Mouse (Mus musculus) midbrain, embryonic 11.5 days (tissue): ENCODE data around the gene Pcyt1a. TPM values are rescaled to one million over a fixed set of nuclear protein-coding genes. Genes with fewer than 3 reads are reported as not detected.

Source experiments
- ATAC-seq: fragments of 200-750 bp; cut with Nextera tagmentation; 2 replicates; pipeline ENCODE4 v1.8.0; 2017; ENCODE audit warnings: moderate TSS enrichment, moderate library complexity; ENCODE audit not compliant: low FRiP score
- DNase-seq: peaks from one replicate; pipeline ENCODE4 v3.0.0; 2015; ENCODE audit warnings: low spot score; ENCODE audit errors: missing footprints
- H3K27ac ChIP-seq: fragments of 300-500 bp; sonication (generic); 2 replicates; pipeline ENCODE4 v1.5.1; 2014; ENCODE audit warnings: low read depth, low read length
- H3K27me3 ChIP-seq: fragments of 300-500 bp; sonication (generic); 2 replicates; pipeline ENCODE4 v1.6.1; 2014; ENCODE audit warnings: mild to moderate bottlenecking, low read length, moderate library complexity, mixed read lengths; ENCODE audit not compliant: control insufficient read depth, insufficient read depth
- H3K36me3 ChIP-seq: fragments of 300-500 bp; sonication (generic); 2 replicates; pipeline ENCODE4 v1.6.1; 2014; ENCODE audit warnings: mild to moderate bottlenecking, low read length, moderate library complexity, mixed read lengths; ENCODE audit not compliant: control insufficient read depth, insufficient read depth
- H3K4me1 ChIP-seq: fragments of 300-500 bp; sonication (generic); 2 replicates; pipeline ENCODE4 v1.6.1; 2014; ENCODE audit warnings: low read length; ENCODE audit not compliant: control insufficient read depth, insufficient read depth
- H3K4me2 ChIP-seq: fragments of 300-500 bp; sonication (generic); 2 replicates; pipeline ENCODE4 v1.6.1; 2014; ENCODE audit warnings: mild to moderate bottlenecking, moderate library complexity
- H3K4me3 ChIP-seq: fragments of 300-500 bp; sonication (generic); 2 replicates; pipeline ENCODE4 v1.5.1; 2014; ENCODE audit warnings: low read depth, low read length
- H3K9ac ChIP-seq: fragments of 300-500 bp; sonication (generic); 2 replicates; pipeline ENCODE4 v1.6.1; 2014; ENCODE audit warnings: low read length
- H3K9me3 ChIP-seq: fragments of 300-500 bp; sonication (generic); 2 replicates; pipeline ENCODE4 v1.6.1; 2016; ENCODE audit warnings: low read length; ENCODE audit not compliant: control insufficient read depth
- WGBS: fragments of 180-500 bp; shearing (Covaris S2); extraction: QIAGEN DNeasy Blood & Tissue Kit; methylation state at CpG from one replicate; pipeline ENCODE4 v1.1.7; 2014; 5-methylcytosine and 5-hydroxymethylcytosine counted together
- polyA plus RNA-seq: library from polyadenylated mRNA; unstranded; fragments of >200 nt; fragmentation: Nextera tagmentation; extraction: Ambion mirVana; gene quantifications from 2 replicates; pipeline ENCODE4 v1.2.1, GENCODE M21; 2014

The Pcyt1a gene
- polyA plus RNA-seq, 1 experiment from 2014 or later: 41.6 TPM

DNA sequence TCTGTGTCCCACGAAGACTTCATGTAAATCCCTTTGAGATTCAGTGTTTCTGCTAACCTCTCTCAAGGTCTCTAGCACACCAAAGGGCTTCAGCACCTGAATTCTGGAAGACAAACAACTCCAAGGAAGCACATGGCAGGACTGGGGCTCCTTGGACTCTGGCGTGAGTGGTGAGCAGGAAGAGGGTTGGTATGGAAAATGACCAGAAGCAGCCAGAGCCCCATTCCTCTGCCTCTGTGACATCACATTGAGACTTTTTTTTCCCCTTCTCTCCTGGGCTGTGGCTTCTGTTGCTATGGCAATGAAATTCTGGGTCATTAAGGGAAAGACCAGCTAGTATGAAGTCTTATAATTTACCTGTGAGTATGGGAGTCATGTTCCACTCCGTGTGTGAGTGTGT lies 65.2 kb downstream of the Pcyt1a start, which contains the start of gene Zdhhc19:
Zdhhc19 (plus strand) TSS at position 301 of the 400 bp plus-strand sequence.
- Histone ChIP-seq H3K27ac (no peak within 1 kb of the TSS), H3K4me1 (no peaks in the 10 kb centered on the region), H3K4me3 (no peak within 1 kb of the TSS), H3K9ac (no peak within 1 kb of the TSS), H3K36me3 (no peaks in the 10 kb centered on the region), H3K4me2 (no peak within 1 kb of the TSS), H3K27me3 (no peaks in the 10 kb centered on the region), H3K9me3 (no peaks in the 10 kb centered on the region)
- ATAC-seq (no peak), DNase-seq (no peak)
- WGBS: 65% methylated on average over 3 of the region's 3 CpGs

DNA sequence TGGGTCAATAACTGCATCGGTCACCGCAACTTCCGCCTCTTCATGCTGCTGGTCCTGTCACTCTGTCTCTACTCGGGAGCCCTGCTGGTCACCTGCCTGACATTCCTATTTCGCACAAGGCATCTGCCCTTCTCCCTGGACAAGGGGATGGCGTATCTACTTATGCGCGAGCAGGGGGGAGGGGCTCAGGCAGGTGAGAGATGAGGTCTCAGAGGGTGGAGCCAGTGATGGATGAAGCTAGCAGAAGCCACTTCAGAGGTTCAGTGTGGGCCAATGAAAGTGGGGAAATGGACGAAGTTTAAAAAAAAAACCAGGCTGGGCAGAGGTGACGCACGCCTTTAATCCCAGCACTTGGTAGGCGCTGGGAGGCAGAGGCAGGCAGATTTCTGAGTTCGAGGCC lies 68.3 kb downstream of the Pcyt1a start:
- DNase-seq (no peak), ATAC-seq (peak; percentile 15; the same call in 1 of the 2 replicates)
- Histone ChIP-seq H3K27me3 (no peaks in the 10 kb centered on the region), H3K4me2 (no peak overlapping the region), H3K4me3 (no peak overlapping the region), H3K9ac (no peak overlapping the region), H3K27ac (no peak overlapping the region), H3K36me3 (no peaks in the 10 kb centered on the region), H3K4me1 (no peaks in the 10 kb centered on the region), H3K9me3 (no peaks in the 10 kb centered on the region)
- WGBS: 67% methylated on average over 13 of the region's 13 CpGs

DNA sequence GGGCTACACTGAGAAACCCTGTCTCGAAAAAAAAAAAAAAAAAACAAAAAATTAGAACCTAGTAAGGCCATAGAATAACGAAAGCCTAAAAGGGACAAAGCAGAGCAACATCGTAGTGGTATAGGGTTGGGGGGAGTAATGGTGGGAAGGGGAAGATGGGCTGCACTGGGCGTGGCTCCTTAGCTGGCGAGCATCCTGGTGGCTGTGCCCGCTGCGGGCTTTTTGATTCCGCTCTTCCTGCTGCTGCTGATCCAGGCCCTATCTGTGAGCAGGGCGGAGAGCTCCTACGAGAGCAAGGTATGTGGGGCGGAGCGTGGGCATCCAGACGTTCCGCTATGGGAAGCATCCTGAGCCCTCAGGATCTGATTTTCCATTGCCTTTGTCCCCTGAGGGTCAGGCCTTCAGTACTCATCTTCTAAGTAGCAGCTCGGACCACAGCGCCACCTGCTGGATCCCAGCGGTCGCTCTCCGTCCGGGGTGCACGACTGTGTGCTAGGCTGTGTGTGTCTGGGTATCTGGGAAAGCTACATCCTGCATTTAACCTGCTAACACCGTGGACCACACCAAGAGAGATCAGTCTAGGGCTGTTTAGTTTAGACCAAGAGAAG lies 68.8 kb downstream of the Pcyt1a start:
- Histone ChIP-seq H3K27me3 (no peaks in the 10 kb centered on the region), H3K4me2 (peak overlapping the region; percentile 54), H3K9ac (peak overlapping the region; percentile 74), H3K27ac (no peak overlapping the region), H3K4me3 (peak overlapping the region; percentile 31), H3K4me1 (no peaks in the 10 kb centered on the region), H3K36me3 (no peaks in the 10 kb centered on the region), H3K9me3 (no peaks in the 10 kb centered on the region)
- peak; percentile 97 for ATAC-seq
- WGBS: 9% methylated on average over 22 of the region's 22 CpGs
- peak; percentile 100 for DNase-seq

DNA sequence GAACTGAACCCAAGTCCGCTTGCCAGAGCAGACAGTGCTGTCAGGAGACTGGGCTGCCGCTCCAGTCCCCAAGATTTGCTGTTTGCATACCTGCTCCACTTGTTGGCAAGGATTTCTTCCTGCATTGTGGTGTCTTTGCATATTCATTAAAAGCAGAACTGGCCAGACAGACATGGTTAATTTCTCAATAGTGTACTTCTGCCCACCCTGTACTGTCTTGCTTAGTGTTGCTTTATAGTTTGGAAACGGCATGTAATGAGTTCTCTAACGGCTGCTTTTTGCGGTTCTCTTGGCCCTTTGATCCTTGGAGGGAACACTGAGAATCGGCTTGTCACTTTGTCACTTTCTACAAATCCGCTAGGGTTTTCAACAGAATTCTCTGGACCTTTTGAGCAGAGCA lies 70.7 kb downstream of the Pcyt1a start:
- Histone ChIP-seq H3K36me3 (no peaks in the 10 kb centered on the region), H3K9ac (no peak overlapping the region), H3K27me3 (no peaks in the 10 kb centered on the region), H3K4me3 (no peak overlapping the region), H3K4me1 (no peaks in the 10 kb centered on the region), H3K27ac (no peak overlapping the region), H3K4me2 (no peak overlapping the region), H3K9me3 (no peaks in the 10 kb centered on the region)
- DNase-seq (no peak), ATAC-seq (no peak)
- 84% methylated on average over 7 of the region's 7 CpGs for WGBS

DNA sequence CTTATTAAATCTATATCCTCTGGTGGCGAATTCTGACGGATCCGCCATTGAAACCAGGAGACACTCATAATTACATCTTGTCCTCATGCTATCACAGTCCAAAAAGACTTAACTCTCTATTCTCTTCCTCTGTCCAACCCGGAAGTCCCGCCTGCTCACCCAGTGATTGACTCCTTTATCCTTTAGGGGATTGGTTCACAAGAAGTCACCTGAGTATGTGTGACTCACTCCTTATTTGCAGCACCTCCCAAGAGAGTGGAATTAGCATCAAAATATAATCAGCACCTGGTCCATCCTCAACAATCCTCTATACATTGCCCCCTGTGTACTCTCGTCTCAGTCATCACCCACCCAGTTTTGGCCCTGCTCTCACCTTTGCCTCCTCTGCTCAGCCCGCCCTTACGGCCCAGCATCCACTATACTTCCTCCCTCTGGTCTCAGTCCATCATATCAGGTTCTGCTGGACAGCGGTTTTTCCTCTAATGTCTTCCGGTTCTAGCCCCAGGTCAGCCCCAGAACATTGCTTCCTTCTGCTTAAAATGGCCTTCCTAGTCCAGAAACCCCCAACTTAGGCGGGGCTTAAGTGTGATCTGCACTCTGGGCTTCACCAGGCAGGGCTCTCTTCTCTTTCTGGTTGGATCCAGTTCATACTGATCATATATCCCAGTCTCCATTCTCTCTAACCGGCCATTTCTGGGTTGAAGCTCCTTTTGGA lies 72.1 kb downstream of the Pcyt1a start:
- Histone ChIP-seq H3K9ac (no peak overlapping the region), H3K4me3 (no peak overlapping the region), H3K4me1 (no peaks in the 10 kb centered on the region), H3K27me3 (no peaks in the 10 kb centered on the region), H3K36me3 (no peaks in the 10 kb centered on the region), H3K4me2 (no peak overlapping the region), H3K27ac (no peak overlapping the region), H3K9me3 (no peaks in the 10 kb centered on the region)
- WGBS: 85% methylated on average over 12 of the region's 12 CpGs
- DNase-seq (no peak), ATAC-seq (no peak)

DNA sequence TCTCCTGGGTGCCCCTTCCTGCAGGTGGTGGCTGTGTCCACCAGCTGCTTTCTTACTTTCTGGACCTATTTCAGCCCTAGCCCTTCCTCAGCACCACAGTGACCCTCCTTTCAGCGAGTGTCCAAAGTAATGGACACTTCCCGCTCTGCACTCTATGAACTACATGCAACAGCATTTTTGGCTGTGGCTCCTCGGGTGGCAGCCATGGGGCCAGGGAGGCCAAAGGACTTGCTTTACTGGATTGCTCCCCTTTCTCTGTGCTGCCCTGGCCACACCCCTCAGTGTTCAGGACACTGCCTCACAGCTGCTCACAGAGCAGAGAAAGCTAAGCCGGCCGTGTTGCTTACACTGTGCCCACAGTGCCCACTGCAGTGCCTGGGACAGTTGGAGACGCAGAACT lies 72.9 kb downstream of the Pcyt1a start:
- 74% methylated on average over 6 of the region's 6 CpGs for WGBS
- Histone ChIP-seq H3K4me1 (no peaks in the 10 kb centered on the region), H3K27me3 (no peaks in the 10 kb centered on the region), H3K36me3 (no peaks in the 10 kb centered on the region), H3K4me3 (no peak overlapping the region), H3K4me2 (no peak overlapping the region), H3K27ac (no peak overlapping the region), H3K9ac (no peak overlapping the region), H3K9me3 (no peaks in the 10 kb centered on the region)
- DNase-seq (no peak), ATAC-seq (no peak)

DNA sequence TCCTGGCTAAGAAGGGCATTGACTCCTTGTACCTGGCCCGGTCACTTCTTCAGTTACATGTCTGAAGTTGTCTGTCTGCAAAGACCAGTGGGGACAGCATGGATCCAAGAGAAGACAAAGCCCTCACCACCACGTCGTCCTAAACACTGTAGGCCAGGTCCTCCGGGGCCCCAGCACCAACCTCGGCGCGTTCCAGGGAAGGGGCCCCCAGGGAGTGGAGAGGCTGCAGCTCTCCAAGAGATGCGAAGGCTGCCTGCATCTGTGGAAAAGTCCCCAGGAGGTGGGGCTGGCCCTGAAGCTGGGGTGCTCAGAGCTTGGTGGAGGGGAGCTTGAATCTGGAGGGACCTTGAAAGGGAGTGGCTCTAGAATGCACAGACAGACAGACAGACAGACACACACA lies 75.6 kb downstream of the Pcyt1a start:
- ATAC-seq (no peak), DNase-seq (no peak)
- Histone ChIP-seq H3K4me2 (no peak overlapping the region), H3K9ac (no peak overlapping the region), H3K36me3 (no peaks in the 10 kb centered on the region), H3K9me3 (no peaks in the 10 kb centered on the region), H3K27me3 (no peaks in the 10 kb centered on the region), H3K4me1 (no peaks in the 10 kb centered on the region), H3K27ac (no peak overlapping the region), H3K4me3 (no peak overlapping the region)
- 85% methylated on average over 8 of the region's 8 CpGs for WGBS

DNA sequence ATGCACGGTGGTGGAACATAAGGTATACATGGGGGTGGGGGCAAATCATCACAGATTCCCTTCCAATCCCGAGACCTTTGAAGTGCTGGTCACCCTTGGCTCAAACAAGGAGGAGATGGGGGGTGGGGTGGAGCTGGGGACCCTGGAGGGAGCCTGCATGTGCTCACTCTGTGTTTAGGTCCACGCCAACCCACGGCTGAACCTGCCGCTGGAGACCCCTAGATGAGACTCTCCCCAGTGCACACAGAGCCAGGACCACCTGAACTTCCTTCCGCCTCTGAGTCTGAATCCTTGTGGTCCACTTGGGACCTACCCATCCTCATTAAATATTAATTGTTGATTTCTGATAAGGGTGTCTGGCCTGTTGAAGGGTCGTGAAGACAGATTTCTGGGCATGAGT lies 76.1 kb downstream of the Pcyt1a start:
- Histone ChIP-seq H3K4me3 (no peak overlapping the region), H3K9ac (no peak overlapping the region), H3K9me3 (no peaks in the 10 kb centered on the region), H3K36me3 (no peaks in the 10 kb centered on the region), H3K4me1 (no peaks in the 10 kb centered on the region), H3K4me2 (no peak overlapping the region), H3K27ac (no peak overlapping the region), H3K27me3 (no peaks in the 10 kb centered on the region)
- whole genome bisulfite sequencing: 78% methylated on average over 7 of the region's 7 CpGs
- DNase-seq (no peak), ATAC-seq (no peak)

DNA sequence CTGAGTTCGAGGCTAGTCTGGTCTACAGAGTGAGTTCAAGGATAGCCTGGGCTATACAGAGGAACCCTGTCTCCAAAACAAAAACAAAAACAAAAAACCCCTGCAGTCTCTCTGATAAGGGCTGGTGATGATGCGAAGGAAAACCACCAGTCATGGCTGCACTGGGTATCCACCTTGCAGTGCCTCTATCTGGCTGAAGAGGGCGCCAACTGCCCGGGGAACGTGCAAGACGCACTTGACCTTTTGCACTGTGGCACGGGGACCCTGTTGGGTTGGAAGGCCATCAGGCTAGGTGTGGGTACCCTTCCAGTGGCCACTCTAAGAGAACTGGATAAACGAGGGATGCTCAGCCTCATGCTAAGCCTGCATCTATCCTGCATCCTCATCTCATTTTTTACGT lies 76.7 kb downstream of the Pcyt1a start:
- ATAC-seq: peak; percentile 60
- Histone ChIP-seq H3K9ac (no peak overlapping the region), H3K9me3 (no peaks in the 10 kb centered on the region), H3K36me3 (no peaks in the 10 kb centered on the region), H3K4me3 (no peak overlapping the region), H3K27ac (no peak overlapping the region), H3K4me1 (no peaks in the 10 kb centered on the region), H3K4me2 (no peak overlapping the region), H3K27me3 (no peaks in the 10 kb centered on the region)
- 21% methylated on average over 9 of the region's 9 CpGs for WGBS
- peak; percentile 95 for DNase-seq
